Mouse (Mus musculus): Measurements from ENCODE around the gene Nfkb1.

- TF ChIP-seq GATA1 (IDR thresholded peaks at IDR 0.05; ENCODE audit: low read length), result no peak
- TF ChIP-seq TAL1 (IDR thresholded peaks at IDR 0.05; ENCODE audit: low read length), result no peak
These were observed 66.1 kb downstream of the Nfkb1 start for GRCm38 (mm10) chr3:135625290-135625689.
